Mouse (Mus musculus) limb, embryonic 12.5 days (tissue): Measurements from ENCODE around the gene Cldn19. TPM values are rescaled to one million over a fixed set of nuclear protein-coding genes. Genes with fewer than 3 reads are reported as not detected.
"Not testable (repeated sequence)": the region's sequence is repeated elsewhere in the genome, so short reads cannot be mapped to it uniquely, and the experiment has no call there.

ENCODE experiments used
- ATAC-seq: fragments of 200-750 bp; cut with Nextera tagmentation; 2 replicates; pipeline ENCODE4 v1.8.0; 2017; ENCODE audit warnings: low read depth, moderate TSS enrichment; ENCODE audit not compliant: insufficient number of reproducible peaks, insufficient read depth, low FRiP score, low TSS enrichment
- H3K27ac ChIP-seq: fragments of 300-500 bp; sonication (generic); 2 replicates; pipeline ENCODE4 v1.5.1; 2016; ENCODE audit warnings: mild to moderate bottlenecking, moderate library complexity
- H3K27me3 ChIP-seq: fragments of 300-500 bp; sonication (generic); 2 replicates; pipeline ENCODE4 v1.6.1; 2016; ENCODE audit warnings: mild to moderate bottlenecking, moderate library complexity
- H3K36me3 ChIP-seq: fragments of 300-500 bp; sonication (generic); 2 replicates; pipeline ENCODE4 v1.6.1; 2016; ENCODE audit warnings: mild to moderate bottlenecking, moderate library complexity
- H3K4me1 ChIP-seq: fragments of 300-500 bp; sonication (generic); replicated peaks from 2 replicates; pipeline ENCODE4 v1.6.1; 2016
- H3K4me2 ChIP-seq: fragments of 300-500 bp; sonication (generic); 2 replicates; pipeline ENCODE4 v1.6.1; 2016; ENCODE audit warnings: mild to moderate bottlenecking, moderate library complexity
- H3K4me3 ChIP-seq: fragments of 300-500 bp; sonication (generic); replicated peaks from 2 replicates; pipeline ENCODE4 v1.5.1; 2016; ENCODE audit warnings: mild to moderate bottlenecking
- H3K9ac ChIP-seq: fragments of 300-500 bp; sonication (generic); replicated peaks from 2 replicates; pipeline ENCODE4 v1.6.1; 2016; ENCODE audit warnings: mild to moderate bottlenecking, moderate library complexity
- H3K9me3 ChIP-seq: fragments of 300-500 bp; sonication (generic); 2 replicates; pipeline ENCODE4 v1.6.1; 2016; ENCODE audit warnings: mild to moderate bottlenecking, moderate library complexity
- WGBS: fragments of 180-500 bp; shearing (Covaris S2); methylation state at CpG from one replicate; pipeline ENCODE4 v1.1.7; 2016; 5-methylcytosine and 5-hydroxymethylcytosine counted together
- polyA plus RNA-seq: library from polyadenylated mRNA; unstranded; fragments of >200 nt; fragmentation: Nextera tagmentation; extraction: Ambion mirVana; gene quantifications from 2 replicates; pipeline ENCODE4 v1.2.1, GENCODE M21; 2016

The Cldn19 gene
- polyA plus RNA-seq, 1 experiment from 2014 or later = 0.08 TPM

- Histone ChIP-seq H3K4me1 (peaks cover 21% of the 10 kb centered on the region), H3K27me3 (no peaks in the 10 kb centered on the region), H3K9ac (peak overlapping the region; percentile 1; the same call in 1 of the 2 replicates), H3K36me3 (no peaks in the 10 kb centered on the region), H3K4me2 (peak overlapping the region; percentile 26; the same call in 1 of the 2 replicates), H3K27ac (peak overlapping the region; percentile 81), H3K9me3 (no peaks in the 10 kb centered on the region), H3K4me3 (no peak overlapping the region)
- ATAC-seq = peak; percentile 48; the same call in 1 of the 2 replicates
- 29% methylated on average over 9 of the region's 9 CpGs for whole genome bisulfite sequencing
Observed at GRCm38 (mm10) chr4:119254012-119254618, 1.1 kb upstream of the Cldn19 start.

DNA sequence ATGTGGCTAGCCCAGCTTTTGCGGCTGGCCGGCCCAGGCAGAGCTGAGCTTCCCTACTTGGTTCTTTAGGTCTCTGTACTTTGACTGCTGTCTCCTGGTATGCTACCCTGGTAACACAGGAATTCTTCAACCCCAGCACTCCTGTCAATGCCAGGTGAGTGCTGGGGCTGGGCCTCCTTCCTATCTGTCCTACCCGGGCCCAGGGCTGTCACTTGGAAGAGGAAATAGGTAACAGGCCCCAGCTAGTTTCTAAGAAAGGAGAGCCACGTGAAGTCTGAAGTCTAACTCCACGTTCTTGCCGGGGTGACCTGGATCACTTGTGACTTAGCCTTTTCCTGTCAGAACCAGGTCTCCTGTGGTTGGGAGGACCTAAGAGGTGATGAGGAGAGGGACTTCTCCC lies 1.9 kb downstream of the Cldn19 start:
- ATAC-seq = no peak
- Histone ChIP-seq H3K4me1 (peaks cover 21% of the 10 kb centered on the region), H3K27me3 (no peaks in the 10 kb centered on the region), H3K9me3 (no peaks in the 10 kb centered on the region), H3K9ac (no peak overlapping the region), H3K4me3 (no peak overlapping the region), H3K4me2 (no peak overlapping the region), H3K36me3 (no peaks in the 10 kb centered on the region), H3K27ac (0 out of 2 replicates have a peak overlapping the region, but pooled peaks have one; percentile 17)
- 74% methylated on average over 6 of the region's 6 CpGs for WGBS

GRCm38 (mm10) chr4:119259344-119260254 lies 4.4 kb downstream of the Cldn19 start:
- no peaks in the 10 kb centered on the region for H3K36me3 ChIP-seq
- H3K27ac ChIP-seq = no peak overlapping the region
- peaks cover 9% of the 10 kb centered on the region for H3K4me1 ChIP-seq
- 83% methylated on average over 15 of the region's 15 CpGs for WGBS
- H3K27me3 ChIP-seq = no peaks in the 10 kb centered on the region
- H3K9ac ChIP-seq = no peak overlapping the region
- H3K4me2 ChIP-seq = no peak overlapping the region
- 0 out of 2 replicates have a peak, but pooled peaks have one; percentile 29 for ATAC-seq
- no peaks in the 10 kb centered on the region for H3K9me3 ChIP-seq
- H3K4me3 ChIP-seq = no peak overlapping the region

- Histone ChIP-seq H3K9ac (no peak overlapping the region), H3K4me2 (no peak overlapping the region), H3K9me3 (no peaks in the 10 kb centered on the region), H3K27ac (no peak overlapping the region), H3K4me1 (no peaks in the 10 kb centered on the region), H3K36me3 (no peaks in the 10 kb centered on the region), H3K27me3 (no peaks in the 10 kb centered on the region), H3K4me3 (no peak overlapping the region)
- no peak for ATAC-seq
- 43% methylated on average over 7 of the region's 7 CpGs for WGBS
Observed at GRCm38 (mm10) chr4:119261087-119261713, 6.0 kb downstream of the Cldn19 start.

GRCm38 (mm10) chr4:119262483-119262882 lies 7.3 kb downstream of the Cldn19 start:
- H3K4me1 ChIP-seq = no peaks in the 10 kb centered on the region
- no peaks in the 10 kb centered on the region for H3K36me3 ChIP-seq
- no peak for ATAC-seq
- no peak overlapping the region for H3K4me3 ChIP-seq
- H3K9me3 ChIP-seq = no peaks in the 10 kb centered on the region
- WGBS = 83% methylated on average over 5 of the region's 5 CpGs
- no peak overlapping the region for H3K27ac ChIP-seq
- no peak overlapping the region for H3K9ac ChIP-seq
- no peaks in the 10 kb centered on the region for H3K27me3 ChIP-seq
- no peak overlapping the region for H3K4me2 ChIP-seq

DNA sequence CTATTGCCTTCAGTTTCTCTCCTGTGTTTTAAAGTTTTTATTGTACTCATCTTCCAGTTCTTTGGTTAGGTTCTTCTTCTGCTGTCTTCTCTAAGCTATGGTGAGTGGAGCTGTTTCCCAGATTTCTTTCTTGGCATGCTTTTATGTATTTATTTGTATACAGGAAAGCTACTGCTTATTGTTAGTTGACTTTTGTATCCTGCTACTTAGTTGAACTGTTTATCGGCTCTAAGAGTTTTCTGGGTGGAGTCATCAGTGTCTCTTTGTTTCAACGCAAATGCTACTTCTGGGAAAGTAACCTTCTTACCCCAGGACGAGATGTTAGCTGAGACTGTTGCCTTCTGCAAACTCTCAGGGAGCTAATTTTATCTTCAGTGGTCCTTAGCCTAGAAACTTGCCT lies 8.2 kb downstream of the Cldn19 start:
- Histone ChIP-seq H3K9me3 (no peaks in the 10 kb centered on the region), H3K4me2 (no peak overlapping the region), H3K4me3 (no peak overlapping the region), H3K27ac (no peak overlapping the region), H3K36me3 (peaks cover 3% of the 10 kb centered on the region; the same call in 1 of the 2 replicates), H3K9ac (no peak overlapping the region), H3K4me1 (no peaks in the 10 kb centered on the region), H3K27me3 (no peaks in the 10 kb centered on the region)
- ATAC-seq = no peak
- 87% methylated on average over 3 of the region's 3 CpGs for WGBS

- H3K4me1 ChIP-seq = no peaks in the 10 kb centered on the region
- H3K36me3 ChIP-seq = peaks cover 32% of the 10 kb centered on the region
- no peak overlapping the region for H3K4me3 ChIP-seq
- no peak overlapping the region for H3K4me2 ChIP-seq
- H3K9me3 ChIP-seq = no peaks in the 10 kb centered on the region
- 80% methylated on average over 13 of the region's 13 CpGs for WGBS
- no peaks in the 10 kb centered on the region for H3K27me3 ChIP-seq
- ATAC-seq = no peak
- no peak overlapping the region for H3K27ac ChIP-seq
- no peak overlapping the region for H3K9ac ChIP-seq
Observed at GRCm38 (mm10) chr4:119266606-119267005, 11.4 kb downstream of the Cldn19 start.

- no peaks in the 10 kb centered on the region for H3K9me3 ChIP-seq
- 79% methylated on average over 1 of the region's 1 CpGs for WGBS
- H3K4me3 ChIP-seq = no peak overlapping the region
- H3K4me2 ChIP-seq = no peak overlapping the region
- no peaks in the 10 kb centered on the region for H3K4me1 ChIP-seq
- no peak overlapping the region for H3K27ac ChIP-seq
- no peak for ATAC-seq
- no peaks in the 10 kb centered on the region for H3K27me3 ChIP-seq
- H3K9ac ChIP-seq = no peak overlapping the region
- peaks cover 95% of the 10 kb centered on the region for H3K36me3 ChIP-seq
Observed at GRCm38 (mm10) chr4:119274627-119275026, 19.4 kb downstream of the Cldn19 start.

- Histone ChIP-seq H3K36me3 (peaks cover 96% of the 10 kb centered on the region), H3K4me3 (no peak overlapping the region), H3K4me2 (no peak overlapping the region), H3K4me1 (no peaks in the 10 kb centered on the region), H3K27ac (no peak overlapping the region), H3K27me3 (no peaks in the 10 kb centered on the region), H3K9ac (no peak overlapping the region), H3K9me3 (no peaks in the 10 kb centered on the region)
- ATAC-seq = no peak
- WGBS = 91% methylated on average over 2 of the region's 2 CpGs
Observed at GRCm38 (mm10) chr4:119275226-119275625, 20.0 kb downstream of the Cldn19 start.

DNA sequence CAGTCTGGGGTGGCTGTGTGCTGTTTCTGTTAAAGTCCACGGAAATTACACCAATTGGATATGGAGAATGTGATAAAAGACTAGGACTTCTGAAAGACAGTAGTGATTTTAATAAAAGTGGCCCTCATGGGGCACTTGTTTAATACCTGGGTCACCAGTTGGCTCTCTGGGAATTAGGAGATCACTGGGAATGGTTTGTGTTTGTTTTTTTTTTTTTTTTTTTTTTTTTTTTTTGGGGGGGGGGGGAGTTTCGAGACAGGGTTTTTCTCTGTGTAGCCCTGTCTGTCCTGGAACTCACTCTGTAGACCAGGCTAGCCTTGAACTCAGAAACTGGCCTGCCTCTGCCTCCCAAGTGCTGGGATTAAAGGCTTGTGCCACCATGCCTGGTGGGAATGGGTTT lies 20.5 kb downstream of the Cldn19 start:
- Histone ChIP-seq H3K4me3 (no peak overlapping the region), H3K9ac (no peak overlapping the region), H3K27me3 (no peaks in the 10 kb centered on the region), H3K4me2 (no peak overlapping the region), H3K36me3 (peaks cover 94% of the 10 kb centered on the region), H3K9me3 (no peaks in the 10 kb centered on the region), H3K27ac (no peak overlapping the region), H3K4me1 (no peaks in the 10 kb centered on the region)
- ATAC-seq = no peak
- WGBS = 92% methylated on average over 2 of the region's 2 CpGs

DNA sequence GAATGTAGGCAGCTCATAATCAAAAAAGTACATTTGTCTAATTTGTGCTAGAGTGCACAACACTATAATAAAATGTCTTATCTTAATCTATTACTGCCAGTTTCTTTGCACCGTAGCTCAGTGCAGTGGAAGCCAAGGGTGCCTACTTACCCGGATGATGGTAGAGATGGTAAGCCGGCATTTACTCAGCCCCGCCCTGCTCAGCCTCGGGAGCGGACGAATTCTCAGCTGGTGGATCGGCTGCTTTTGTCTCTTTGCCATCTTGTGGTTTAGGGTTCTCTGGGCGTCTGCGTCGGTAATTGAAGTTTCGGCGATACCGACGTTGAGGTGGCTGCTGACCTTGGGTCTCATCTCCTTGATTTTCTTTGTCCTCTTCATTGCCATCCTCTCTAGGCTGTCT lies 23.6 kb downstream of the Cldn19 start:
- H3K4me2 ChIP-seq, ATAC-seq, H3K27ac ChIP-seq, H3K9me3 ChIP-seq, H3K4me1 ChIP-seq, H3K27me3 ChIP-seq, H3K9ac ChIP-seq, H3K4me3 ChIP-seq: not testable (repeated sequence)
- 90% methylated on average over 15 of the region's 15 CpGs for WGBS
- peaks cover 94% of the 10 kb centered on the region for H3K36me3 ChIP-seq
